Mouse (Mus musculus) CD8-positive naive resting alpha-beta T cell, adult 2 months (primary cell): ENCODE data around the gene 1700014D04Rik.
"Not testable (repeated sequence)": the region's sequence is repeated elsewhere in the genome, so short reads cannot be mapped to it uniquely, and the experiment has no call there.

Experiments
- DNase-seq, 2 experiments: peaks; one replicate each; pipeline ENCODE4 v3.0.0; 2022; ENCODE audit warnings: low read depth in 2 of 2, low spot score in 2 of 2

1700014D04Rik gene

DNA sequence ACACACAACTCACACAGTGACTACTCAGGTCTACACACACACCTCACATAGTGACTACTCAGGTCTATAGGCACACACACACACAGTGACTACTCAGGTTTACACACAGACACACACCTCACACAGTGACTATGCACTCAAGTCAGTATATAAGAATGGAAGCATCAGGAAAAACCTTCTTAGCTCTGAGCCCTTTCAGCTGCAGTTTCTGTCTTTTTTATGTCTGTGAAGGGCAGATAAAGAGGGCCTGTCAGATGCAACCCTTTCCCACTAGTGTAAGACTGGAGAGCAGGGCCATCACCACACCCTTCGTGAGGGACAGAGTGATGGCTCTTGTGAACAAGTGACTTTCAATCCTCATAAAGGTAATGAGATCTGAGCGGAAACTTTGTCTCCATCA lies 8.1 kb downstream of the 1700014D04Rik start:
- DNase-seq, result no peak

DNA sequence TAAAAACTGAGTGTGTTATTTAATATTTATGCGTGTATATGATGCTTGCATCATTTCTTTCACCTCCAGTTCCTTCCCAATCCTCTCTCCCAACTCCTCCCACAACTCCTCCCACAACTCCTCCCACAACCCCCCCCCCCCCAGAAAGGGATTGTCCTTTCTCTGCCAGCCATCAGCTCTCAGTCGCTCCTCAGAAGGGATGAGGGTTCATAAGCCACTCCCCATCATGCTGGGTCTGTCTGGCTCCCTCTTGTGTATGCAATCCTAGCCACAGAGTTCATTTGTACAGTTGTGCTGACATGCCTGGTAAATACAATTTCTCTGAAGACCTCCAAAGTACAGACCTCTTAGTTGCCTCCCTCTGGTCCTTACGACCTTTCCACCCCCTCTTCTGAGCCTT lies 11.4 kb downstream of the 1700014D04Rik start:
- no peak for DNase-seq

DNA sequence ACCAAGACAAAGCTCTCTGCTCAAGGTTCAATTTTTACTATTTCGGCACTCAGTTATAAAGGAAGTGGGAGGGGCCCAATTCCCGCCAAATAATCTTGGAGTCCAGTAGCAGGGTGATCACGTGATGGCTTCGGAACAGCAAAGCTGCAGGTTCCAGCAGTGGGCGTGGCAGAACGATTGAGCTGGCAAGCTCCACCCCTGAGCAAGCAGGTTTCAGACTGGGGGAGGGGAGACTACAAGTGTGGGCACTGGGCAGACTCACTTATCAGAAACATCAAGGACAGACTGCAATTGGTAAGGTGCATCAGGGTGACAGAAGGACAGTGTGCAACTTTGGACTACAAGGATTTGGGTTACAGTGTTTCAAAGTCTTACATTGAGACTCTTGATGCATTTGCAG lies 12.2 kb downstream of the 1700014D04Rik start:
- DNase-seq, result not testable (repeated sequence)

DNA sequence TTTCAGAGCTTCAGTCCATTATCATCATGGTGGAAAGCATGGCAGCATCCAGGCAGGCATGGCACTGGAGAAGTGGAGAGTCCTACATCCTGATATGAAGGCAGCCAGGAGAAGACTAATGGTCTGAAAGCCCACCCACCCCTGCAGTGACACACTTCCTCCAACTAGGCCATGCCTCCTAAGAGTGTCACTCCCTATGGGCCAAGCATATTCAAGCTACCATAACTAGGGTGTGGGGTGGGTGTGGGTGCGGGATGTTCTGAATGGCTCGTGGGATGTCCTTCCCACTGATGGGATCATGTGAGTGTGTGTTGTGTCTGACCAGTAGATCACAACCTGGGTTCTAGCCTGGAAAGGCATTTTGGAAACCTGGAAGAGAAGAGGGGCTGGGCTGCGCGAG lies 12.6 kb downstream of the 1700014D04Rik start:
- DNase-seq, result no peak

- no peak for DNase-seq
Measured at GRCm38 (mm10) chr13:59731652-59732051, 14.9 kb downstream of the 1700014D04Rik start, which contains the start of gene Spata31d1d. Gene Spata31d1d, minus strand, starts transcription at chr13:59731752.

DNA sequence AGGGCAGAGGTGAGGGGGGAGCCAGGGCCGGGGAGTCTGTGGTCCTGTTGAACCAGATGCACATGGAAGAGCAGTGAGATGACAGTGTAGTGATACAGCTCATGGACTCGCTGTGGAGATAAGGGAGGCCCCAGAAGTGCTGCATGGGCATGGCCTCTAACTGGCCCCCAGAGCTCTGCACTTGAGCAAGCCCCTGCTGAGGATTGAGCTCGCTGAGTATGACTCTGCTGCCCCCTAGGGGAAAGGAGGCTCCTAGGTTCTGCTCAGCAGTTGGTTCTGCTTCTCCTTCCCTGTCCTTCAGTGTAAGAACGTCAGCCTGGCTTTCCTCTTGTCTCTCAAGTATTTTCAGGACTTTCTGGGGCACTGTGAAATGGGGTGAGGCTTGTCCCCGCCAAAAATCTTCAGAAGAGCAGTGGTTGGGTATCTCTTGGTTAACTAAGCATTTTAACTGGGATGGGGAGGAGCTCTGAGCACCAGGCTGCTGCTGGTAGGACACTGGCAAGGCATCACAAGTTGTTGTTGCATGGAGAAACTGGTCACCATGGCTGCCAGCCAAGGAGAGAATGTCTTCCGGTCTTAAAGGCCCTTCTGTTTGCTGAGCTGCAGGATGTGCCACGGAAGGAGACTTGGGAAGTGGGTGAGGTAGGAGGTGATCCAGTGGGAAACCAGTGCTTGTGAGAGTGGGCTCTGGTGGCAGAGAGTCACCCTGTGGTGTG lies 18.0 kb downstream of the 1700014D04Rik start:
- peak; percentile 83 to 86 for DNase-seq

DNA sequence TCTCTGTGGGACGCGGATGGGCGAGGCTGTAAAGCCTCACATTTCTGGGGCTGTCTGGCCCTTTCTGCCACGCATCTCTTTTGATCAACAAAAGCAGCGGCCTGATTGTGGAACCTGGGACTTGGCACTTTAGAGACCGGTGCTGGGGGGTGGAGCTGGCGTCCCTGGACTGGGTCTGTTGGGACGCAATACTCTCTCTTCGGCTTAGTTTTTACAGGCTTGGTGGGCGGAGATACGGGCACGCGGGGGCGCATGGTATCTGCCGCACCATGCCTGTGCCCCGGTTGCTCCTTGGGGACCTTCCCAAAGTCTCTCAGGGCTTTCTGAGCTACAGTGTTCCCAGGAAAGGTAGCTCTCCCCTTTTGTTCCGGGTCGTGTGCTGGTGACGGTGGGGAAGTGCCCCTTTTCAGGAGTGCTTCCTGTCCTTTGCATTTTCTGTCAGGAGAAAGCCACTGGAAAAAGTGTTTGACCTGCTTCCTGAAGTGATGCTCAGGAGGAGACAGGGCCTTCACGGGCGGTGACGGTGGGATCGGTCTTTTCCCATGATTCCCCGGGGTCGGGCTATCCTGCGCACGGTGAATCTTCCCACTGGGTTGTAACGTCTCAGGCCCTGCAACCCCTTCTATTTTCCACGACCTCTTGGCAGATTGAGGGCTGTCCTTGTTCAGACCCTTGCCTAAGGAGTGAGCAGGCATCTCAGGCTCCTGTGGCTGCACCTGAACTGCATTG lies 20.2 kb downstream of the 1700014D04Rik start:
- DNase-seq, result no peak

DNA sequence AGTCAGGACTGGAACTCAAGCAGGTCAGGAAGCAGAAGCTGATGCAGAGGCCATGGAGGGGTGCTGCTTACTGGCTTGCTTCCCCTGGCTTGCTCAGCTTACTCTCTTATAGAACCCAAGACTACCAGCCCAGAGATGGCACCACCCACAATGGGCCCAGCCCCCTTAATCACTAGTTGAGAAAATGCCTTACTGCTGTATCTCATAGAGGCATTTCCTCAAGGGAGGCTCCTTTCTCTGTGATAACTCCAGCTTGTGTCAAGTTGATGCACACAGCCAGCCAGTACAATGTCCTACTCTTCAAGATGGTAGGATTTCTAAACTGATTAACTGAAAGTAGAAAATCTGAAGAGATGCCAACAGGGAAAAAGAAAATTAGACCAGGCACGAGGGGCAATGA lies 24.5 kb downstream of the 1700014D04Rik start:
- DNase-seq, result not testable (repeated sequence)

GRCm38 (mm10) chr13:59719475-59719874 lies 27.1 kb downstream of the 1700014D04Rik start:
- no peak for DNase-seq

GRCm38 (mm10) chr13:59718857-59719440 lies 27.6 kb downstream of the 1700014D04Rik start:
- DNase-seq, result not testable (repeated sequence)

- no peak for DNase-seq
Measured at GRCm38 (mm10) chr13:59713710-59714109, 32.8 kb downstream of the 1700014D04Rik start.

GRCm38 (mm10) chr13:59711984-59712383 lies 34.6 kb downstream of the 1700014D04Rik start, which contains the start of gene Spata31d1b:
Gene Spata31d1b, plus strand, starts transcription at chr13:59712284.
- DNase-seq, result not testable (repeated sequence)

DNA sequence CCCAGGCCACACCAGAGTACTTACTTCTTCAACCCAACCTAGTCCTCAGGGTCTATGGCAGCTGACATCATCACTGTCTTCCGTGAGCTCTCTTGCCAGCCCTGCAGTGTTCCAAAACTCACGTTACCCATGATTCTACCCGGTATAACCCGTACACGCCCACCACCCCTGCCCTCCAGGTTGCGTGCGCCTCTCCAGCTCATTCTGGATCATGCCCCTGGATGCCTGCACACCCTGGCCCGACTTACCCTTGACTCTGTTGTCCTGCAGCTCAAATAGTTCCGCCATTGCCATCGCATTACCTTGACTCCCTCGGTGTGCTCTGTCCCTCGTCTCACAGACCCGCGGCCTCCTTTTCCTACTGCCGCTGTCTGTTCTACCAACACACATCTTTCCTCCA lies 36.3 kb downstream of the 1700014D04Rik start, which contains the start of gene Spata31d1a:
Gene Spata31d1a (minus strand): TSS at position 101 of the 400 bp plus-strand sequence.
- no peak for DNase-seq

- peak; percentile 14 to 46 for DNase-seq
Measured at GRCm38 (mm10) chr13:59704562-59704961, 42.0 kb downstream of the 1700014D04Rik start.

DNA sequence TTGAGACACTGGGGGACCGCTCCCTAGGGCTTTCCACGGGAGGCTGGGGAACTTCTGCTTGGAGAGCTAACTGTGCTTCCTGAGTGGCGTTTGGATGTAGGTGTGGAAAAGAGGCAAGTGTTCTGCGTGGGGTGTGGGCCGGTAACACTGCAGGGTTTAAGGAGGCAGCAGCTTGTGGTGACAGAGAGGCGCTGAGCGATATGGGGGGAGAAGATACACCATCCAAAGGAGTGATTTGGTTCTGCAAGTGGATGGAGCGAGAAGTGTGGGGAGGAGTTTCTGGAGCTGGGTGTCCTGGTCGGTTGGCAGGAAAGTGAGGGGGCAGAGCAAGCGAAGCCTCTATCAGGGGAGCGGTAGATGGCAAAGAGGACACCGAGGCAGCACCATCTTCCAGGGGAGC lies 43.0 kb downstream of the 1700014D04Rik start:
- no peak for DNase-seq

DNA sequence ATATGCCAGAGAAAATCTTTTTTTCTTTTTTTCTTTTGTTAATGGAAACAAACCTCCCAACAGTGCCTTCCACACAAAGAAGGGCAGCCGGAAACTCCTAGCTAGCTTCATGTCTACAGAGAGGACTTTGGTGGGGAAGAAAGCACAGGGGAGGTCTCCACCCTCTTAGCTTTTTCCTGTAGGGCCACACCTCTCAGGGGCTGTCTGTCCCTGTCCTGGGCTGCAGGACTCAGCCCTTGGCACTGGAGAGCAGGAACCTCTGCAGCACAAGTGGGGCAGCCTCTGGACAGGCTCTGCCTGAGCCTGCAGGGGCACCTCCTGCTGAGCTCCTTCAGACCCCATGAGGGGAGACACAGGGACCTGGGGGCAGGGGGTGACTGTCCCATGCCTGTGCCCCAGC lies 46.4 kb downstream of the 1700014D04Rik start:
- DNase-seq, result not testable (repeated sequence)

DNA sequence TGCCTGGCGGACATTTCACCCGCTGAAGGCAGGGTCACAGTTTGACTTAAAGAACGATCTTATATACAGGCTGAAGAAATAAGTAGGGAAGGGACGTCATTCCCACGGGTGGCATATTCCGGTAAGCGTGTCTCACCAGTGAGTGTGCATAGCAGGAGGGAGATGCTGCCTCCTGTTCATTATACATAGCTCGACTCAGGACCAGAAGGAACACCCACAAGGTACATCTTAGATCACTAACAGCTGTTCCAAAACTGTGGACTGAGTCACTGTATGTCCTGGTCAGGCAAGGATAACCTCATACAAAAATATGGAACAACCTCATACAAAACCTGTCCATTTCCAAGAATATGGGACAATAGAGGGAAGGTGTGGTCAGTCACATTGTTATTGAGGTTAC lies 47.4 kb downstream of the 1700014D04Rik start:
- no peak for DNase-seq

DNA sequence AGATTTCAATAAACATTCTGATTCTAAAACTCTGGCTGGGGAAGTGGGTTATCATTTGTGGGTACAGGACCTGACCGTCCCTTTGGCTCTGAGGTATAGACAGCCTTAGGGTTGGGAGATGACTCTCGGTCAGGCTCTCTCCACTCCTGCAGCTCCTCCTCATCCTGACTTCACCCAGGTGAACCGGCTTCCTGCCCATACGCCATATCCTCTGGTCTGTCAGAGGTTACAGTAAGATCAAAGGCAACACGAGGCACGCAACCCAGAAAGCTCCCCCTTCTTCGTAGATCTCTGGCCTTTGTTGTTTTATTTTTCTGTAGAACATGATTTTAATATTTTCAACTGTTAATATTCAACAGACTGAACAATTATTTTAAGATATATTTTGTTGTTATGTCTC lies 50.8 kb downstream of the 1700014D04Rik start:
- DNase-seq, result peak; percentile 37 to 45

- no peak for DNase-seq
Measured at GRCm38 (mm10) chr13:59694008-59694407, 52.5 kb downstream of the 1700014D04Rik start, which contains the start of gene 4921517D22Rik. Gene 4921517D22Rik, minus strand, starts transcription at chr13:59694108.

DNA sequence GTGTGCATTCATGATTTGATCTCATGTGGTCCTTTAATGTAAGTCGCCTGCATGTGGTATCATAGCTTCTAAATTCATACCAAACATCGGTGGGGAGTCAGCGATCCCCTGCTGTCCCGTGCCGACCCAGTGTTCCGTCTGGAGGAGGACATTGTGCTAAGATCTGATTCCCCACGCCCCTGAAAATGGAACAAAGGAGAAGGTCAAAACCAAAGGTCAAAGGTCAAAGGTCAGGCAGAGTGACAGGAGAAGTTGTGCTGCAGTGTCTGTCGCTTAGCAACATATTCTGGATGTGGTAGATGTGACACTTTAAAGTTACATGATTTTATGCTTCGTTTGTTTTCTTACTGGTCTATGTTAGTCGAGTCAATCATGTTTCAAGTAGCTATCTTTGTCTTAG lies 55.1 kb downstream of the 1700014D04Rik start:
- DNase-seq, result no peak
